Mouse (Mus musculus) embryonic facial prominence, embryonic 11.5 days (tissue): ENCODE measurements around the gene Mapk8ip2. TPM values are rescaled to one million over a fixed set of nuclear protein-coding genes. Genes with fewer than 3 reads are reported as not detected.

Source experiments
- ATAC-seq: fragments of 200-750 bp; cut with Nextera tagmentation; replicated peaks from 2 replicates; pipeline ENCODE4 v1.8.0; 2017; ENCODE audit warnings: low read depth; ENCODE audit not compliant: insufficient number of reproducible peaks, low FRiP score, low TSS enrichment
- DNase-seq: peaks from one replicate; pipeline ENCODE4 v3.0.0-alpha.2; 2015; ENCODE audit warnings: low spot score
- H3K27ac ChIP-seq: fragments of 300-500 bp; sonication (generic); replicated peaks from 2 replicates; pipeline ENCODE4 v1.5.1; 2014; ENCODE audit warnings: mild to moderate bottlenecking, low read depth, low read length, control low read depth
- H3K27me3 ChIP-seq: fragments of 300-500 bp; sonication (generic); 2 replicates; pipeline ENCODE4 v1.6.1; 2014; ENCODE audit warnings: mild to moderate bottlenecking, low read length, moderate library complexity, mixed read lengths; ENCODE audit not compliant: control insufficient read depth, insufficient read depth
- H3K36me3 ChIP-seq: fragments of 300-500 bp; sonication (generic); replicated peaks from 2 replicates; pipeline ENCODE4 v1.6.1; 2014; ENCODE audit warnings: low read depth, mild to moderate bottlenecking, low read length, moderate library complexity, mixed read lengths; ENCODE audit not compliant: control insufficient read depth, insufficient read depth
- H3K4me1 ChIP-seq: fragments of 300-500 bp; sonication (generic); 2 replicates; pipeline ENCODE4 v1.6.1; 2014; ENCODE audit warnings: low read length, mixed read lengths; ENCODE audit not compliant: control insufficient read depth, insufficient read depth
- H3K4me2 ChIP-seq: fragments of 300-500 bp; sonication (generic); 2 replicates; pipeline ENCODE4 v1.6.1; 2014; ENCODE audit warnings: low read depth, mild to moderate bottlenecking, control low read depth, low read length, moderate library complexity
- H3K4me3 ChIP-seq: fragments of 300-500 bp; sonication (generic); 2 replicates; pipeline ENCODE4 v1.5.1; 2014; ENCODE audit warnings: low read depth, low read length, control low read depth
- H3K9ac ChIP-seq: fragments of 300-500 bp; sonication (generic); replicated peaks from 2 replicates; pipeline ENCODE4 v1.6.1; 2014; ENCODE audit warnings: mild to moderate bottlenecking, control low read depth, low read length
- H3K9me3 ChIP-seq: fragments of 300-500 bp; sonication (generic); replicated peaks from 2 replicates; pipeline ENCODE4 v1.6.1; 2016; ENCODE audit warnings: mild to moderate bottlenecking, low read length, inconsistent platforms, mixed read lengths; ENCODE audit not compliant: control insufficient read depth
- WGBS: fragments of 180-500 bp; shearing (Covaris S2); extraction: QIAGEN DNeasy Blood & Tissue Kit; methylation state at CpG from one replicate; pipeline ENCODE4 v1.1.7; 2014; 5-methylcytosine and 5-hydroxymethylcytosine counted together
- polyA plus RNA-seq: library from polyadenylated mRNA; unstranded; fragments of >200 nt; fragmentation: Nextera tagmentation; extraction: Ambion mirVana; gene quantifications from 2 replicates; pipeline ENCODE4 v1.2.1, GENCODE M21; 2014

Gene Mapk8ip2
- polyA plus RNA-seq, 1 experiment from 2014 or later: 5.4 TPM

- Histone ChIP-seq H3K4me3 (peak overlapping the region; percentile 85; the same call in 1 of the 2 replicates), H3K4me2 (no peak overlapping the region), H3K27me3 (peaks cover 19% of the 10 kb centered on the region), H3K9ac (no peak overlapping the region), H3K27ac (no peak overlapping the region), H3K4me1 (peaks cover 5% of the 10 kb centered on the region; the same call in 1 of the 2 replicates), H3K36me3 (no peaks in the 10 kb centered on the region), H3K9me3 (no peaks in the 10 kb centered on the region)
- WGBS: 13% methylated on average over 4 of the region's 4 CpGs
- DNase-seq (peak; percentile 38), ATAC-seq (no peak)
Observed at GRCm38 (mm10) chr15:89497391-89498048, 43.8 kb downstream of the Mapk8ip2 start.

GRCm38 (mm10) chr15:89498049-89498960 lies 44.6 kb downstream of the Mapk8ip2 start:
- Histone ChIP-seq H3K9ac (peak overlapping the region; percentile 84), H3K9me3 (no peaks in the 10 kb centered on the region), H3K27me3 (peaks cover 19% of the 10 kb centered on the region), H3K27ac (no peak overlapping the region), H3K36me3 (no peaks in the 10 kb centered on the region), H3K4me2 (peak overlapping the region; percentile 92), H3K4me3 (peak overlapping the region; percentile 85), H3K4me1 (peaks cover 5% of the 10 kb centered on the region; the same call in 1 of the 2 replicates)
- ATAC-seq (no peak), DNase-seq (peak; percentile 37)
- WGBS: 2% methylated on average over 41 of the region's 41 CpGs

DNA sequence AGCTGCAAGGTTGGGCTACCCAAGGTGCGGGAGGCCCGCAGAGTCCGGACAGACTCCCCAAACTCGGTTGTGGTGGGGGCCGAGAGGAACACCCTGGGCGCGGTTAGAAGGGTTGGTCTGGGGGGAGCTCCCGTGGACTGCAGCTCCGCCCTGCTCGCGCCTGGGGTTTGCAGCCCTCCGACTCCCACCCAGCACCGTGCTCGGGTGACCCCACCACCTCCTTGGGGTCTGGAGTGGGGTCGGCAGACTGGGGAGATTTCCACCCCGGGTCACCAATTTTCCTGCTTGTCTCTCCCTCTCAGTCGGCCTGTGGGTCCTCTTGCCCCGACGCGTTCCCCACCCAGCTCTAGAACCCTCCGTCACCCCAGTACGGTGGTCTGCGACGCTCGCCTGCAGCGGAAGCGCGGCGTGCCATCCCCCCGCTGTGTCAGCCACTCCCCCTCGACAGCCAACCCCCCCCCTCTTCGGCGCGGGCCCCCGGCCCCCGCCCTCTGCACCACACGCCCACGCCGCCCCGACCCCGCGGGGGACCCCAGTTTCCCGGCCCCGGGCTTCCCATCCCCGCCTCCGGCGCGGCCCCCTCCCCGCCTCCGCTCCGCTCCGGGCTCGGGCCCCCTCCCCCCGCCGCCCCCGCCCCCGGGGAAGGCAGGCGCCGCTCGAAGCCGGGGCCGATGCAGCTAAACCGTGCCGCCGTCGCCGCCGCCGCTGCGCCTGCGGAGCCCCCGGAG lies 45.4 kb downstream of the Mapk8ip2 start, which contains the start of gene Shank3:
Shank3 (plus strand) TSS at position 663 of the 728 bp plus-strand sequence.
- Histone ChIP-seq H3K4me1 (peaks cover 5% of the 10 kb centered on the region; the same call in 1 of the 2 replicates), H3K27ac (0 out of 2 replicates have a peak within 1 kb of the TSS, but pooled peaks have one; percentile 20), H3K27me3 (peaks cover 19% of the 10 kb centered on the region), H3K9me3 (no peaks in the 10 kb centered on the region), H3K4me3 (peak within 1 kb of the TSS; percentile 85), H3K9ac (peak within 1 kb of the TSS; percentile 84), H3K36me3 (no peaks in the 10 kb centered on the region), H3K4me2 (peak within 1 kb of the TSS; percentile 92)
- DNase-seq (peak; percentile 43), ATAC-seq (0 out of 2 replicates have a peak, but pooled peaks have one; percentile 10)
- under 1% methylated on average over 34 of the region's 72 CpGs for WGBS

DNA sequence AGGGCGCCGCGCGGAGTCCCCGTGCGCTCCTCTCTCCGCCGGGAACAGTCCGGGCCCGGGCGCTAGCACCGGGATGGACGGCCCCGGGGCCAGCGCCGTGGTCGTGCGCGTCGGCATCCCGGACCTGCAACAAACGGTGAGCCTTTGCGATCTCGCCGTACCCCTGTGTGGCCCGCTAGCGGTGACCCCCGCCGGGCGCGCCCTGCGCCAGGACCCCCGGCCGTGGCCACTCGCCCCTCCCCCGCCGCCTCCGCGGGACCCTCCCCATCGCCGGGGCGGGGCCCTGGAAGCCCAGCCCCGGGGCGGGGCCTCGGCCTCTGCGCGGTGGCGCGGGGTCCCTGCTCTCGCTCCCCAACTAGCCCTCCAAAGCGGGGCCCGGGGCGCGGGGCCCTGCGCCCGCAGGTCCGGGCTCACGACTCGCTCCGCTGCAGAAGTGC lies 46.1 kb downstream of the Mapk8ip2 start:
- H3K4me1 ChIP-seq: peaks cover 5% of the 10 kb centered on the region; the same call in 1 of the 2 replicates
- peaks cover 19% of the 10 kb centered on the region for H3K27me3 ChIP-seq
- WGBS: 1% methylated on average over 24 of the region's 60 CpGs
- no peaks in the 10 kb centered on the region for H3K36me3 ChIP-seq
- ATAC-seq (peak; percentile 61), DNase-seq (peak; percentile 90)
- H3K27ac ChIP-seq: 0 out of 2 replicates have a peak overlapping the region, but pooled peaks have one; percentile 20
- peak overlapping the region; percentile 92 for H3K4me2 ChIP-seq
- peak overlapping the region; percentile 85 for H3K4me3 ChIP-seq
- H3K9me3 ChIP-seq: no peaks in the 10 kb centered on the region
- peak overlapping the region; percentile 84 for H3K9ac ChIP-seq

DNA sequence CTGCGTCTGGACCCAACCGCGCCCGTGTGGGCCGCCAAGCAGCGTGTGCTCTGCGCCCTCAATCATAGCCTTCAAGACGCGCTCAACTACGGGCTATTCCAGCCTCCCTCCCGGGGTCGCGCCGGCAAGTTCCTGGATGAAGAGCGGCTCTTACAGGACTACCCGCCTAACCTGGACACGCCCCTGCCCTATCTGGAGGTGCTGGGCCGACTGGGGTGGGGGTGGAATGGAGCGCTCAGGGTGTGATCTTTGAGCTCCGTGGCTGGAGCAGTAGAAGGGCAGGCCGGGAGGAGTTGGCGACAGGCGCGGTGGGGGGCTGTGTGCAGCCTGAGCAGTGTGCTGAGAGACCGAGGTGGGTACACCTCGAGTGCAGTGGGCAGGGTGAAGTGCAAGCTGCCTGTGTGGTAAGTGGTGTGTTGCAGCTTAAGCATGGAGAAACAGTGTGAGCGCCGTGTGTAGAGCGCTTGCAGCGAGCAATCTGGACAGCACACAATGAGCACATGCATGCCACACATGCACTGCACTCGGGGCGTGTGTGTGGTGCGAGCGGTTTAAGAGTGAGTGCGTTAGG lies 46.6 kb downstream of the Mapk8ip2 start:
- peaks cover 19% of the 10 kb centered on the region for H3K27me3 ChIP-seq
- ATAC-seq (peak; percentile 56), DNase-seq (peak; percentile 45)
- no peaks in the 10 kb centered on the region for H3K9me3 ChIP-seq
- H3K9ac ChIP-seq: peak overlapping the region; percentile 84
- H3K27ac ChIP-seq: no peak overlapping the region
- WGBS: under 1% methylated on average over 35 of the region's 35 CpGs
- H3K4me3 ChIP-seq: peak overlapping the region; percentile 85
- H3K36me3 ChIP-seq: no peaks in the 10 kb centered on the region
- H3K4me1 ChIP-seq: peaks cover 5% of the 10 kb centered on the region; the same call in 1 of the 2 replicates
- H3K4me2 ChIP-seq: peak overlapping the region; percentile 92

- 87% methylated on average over 3 of the region's 3 CpGs for WGBS
- no peak overlapping the region for H3K9ac ChIP-seq
- no peaks in the 10 kb centered on the region for H3K9me3 ChIP-seq
- H3K4me1 ChIP-seq: peaks cover 5% of the 10 kb centered on the region; the same call in 1 of the 2 replicates
- no peaks in the 10 kb centered on the region for H3K36me3 ChIP-seq
- DNase-seq (no peak), ATAC-seq (no peak)
- no peak overlapping the region for H3K27ac ChIP-seq
- H3K4me3 ChIP-seq: no peak overlapping the region
- H3K27me3 ChIP-seq: peaks cover 19% of the 10 kb centered on the region
- no peak overlapping the region for H3K4me2 ChIP-seq
Observed at GRCm38 (mm10) chr15:89501321-89501720, 47.6 kb downstream of the Mapk8ip2 start.

DNA sequence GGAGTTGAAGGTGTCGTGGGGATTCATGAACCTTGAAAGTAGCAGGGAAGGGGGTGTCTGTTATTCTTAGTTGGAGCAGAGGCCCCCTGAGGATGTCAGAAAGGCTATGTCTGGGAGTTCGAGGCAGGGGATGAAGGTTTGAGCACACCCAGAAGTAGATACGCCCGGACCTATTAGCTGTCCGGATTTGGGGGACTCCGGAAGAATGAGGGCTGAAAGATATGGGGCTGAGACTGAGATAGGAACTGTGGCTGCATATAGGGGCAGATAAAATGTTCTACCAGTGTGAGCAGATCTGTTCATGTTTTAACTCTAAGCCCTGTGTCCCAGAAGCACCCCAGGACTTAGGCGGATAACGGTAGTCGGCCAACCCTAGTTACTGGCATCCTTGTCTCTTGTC lies 51.1 kb downstream of the Mapk8ip2 start:
- H3K4me3 ChIP-seq: no peak overlapping the region
- no peaks in the 10 kb centered on the region for H3K9me3 ChIP-seq
- DNase-seq: no peak
- no peaks in the 10 kb centered on the region for H3K36me3 ChIP-seq
- 91% methylated on average over 9 of the region's 9 CpGs for whole genome bisulfite sequencing
- H3K27me3 ChIP-seq: 0 out of 2 replicates have a peak, but pooled peaks cover 2% of the 10 kb centered on the region
- no peak overlapping the region for H3K9ac ChIP-seq
- H3K4me1 ChIP-seq: no peaks in the 10 kb centered on the region
- H3K4me2 ChIP-seq: no peak overlapping the region
- no peak overlapping the region for H3K27ac ChIP-seq
- ATAC-seq: no peak
